Mouse (Mus musculus): ENCODE results near the gene Vat1. TPM values are rescaled to one million over a fixed set of nuclear protein-coding genes. Genes with fewer than 3 reads are reported as not detected.

The Vat1 gene
- polyA plus RNA-seq, 1 experiment = 283 TPM

GRCm38 (mm10) chr11:101485509-101486028, 19.5 kb upstream of the Vat1 start:
- Histone ChIP-seq H3K4me2 (ENCODE audit: low read depth) (no peak overlapping the region), H3K4me3 (no peak overlapping the region), H3K36me3 (ENCODE audit: control insufficient read depth, insufficient read depth) (peaks cover 3% of the 10 kb centered on the region), H3K27me3 (ENCODE audit: control insufficient read depth, insufficient read depth, insufficient read length) (no peaks in the 10 kb centered on the region), H3K79me2 (ENCODE audit: control insufficient read depth, insufficient read depth) (no peaks in the 10 kb centered on the region), H3ac (ENCODE audit: control insufficient read depth, insufficient read length) (no peak overlapping the region)
- TF ChIP-seq MYOD1 (IDR thresholded peaks at IDR 0.05; ENCODE audit: control insufficient read depth in 1 of 3, insufficient read length in 2 of 3, low read depth in 2 of 3) (peak in 2 of 3 experiments; percentile 59 to 81), TCF3 (IDR thresholded peaks at IDR 0.05; ENCODE audit: insufficient read length, low read depth) (peak; percentile 64), CEBPB (IDR thresholded peaks at IDR 0.05; ENCODE audit: insufficient read depth, poor library complexity, severe bottlenecking) (no peak), MYOG (IDR thresholded peaks at IDR 0.05; ENCODE audit: control insufficient read depth in 1 of 3, insufficient read depth in 1 of 3, insufficient read length in 2 of 3, low read depth in 2 of 3) (peak in 2 of 3 experiments; percentile 69 to 79)

GRCm38 (mm10) chr11:101484814-101485213, 18.8 kb upstream of the Vat1 start:
- H3K36me3 ChIP-seq (ENCODE audit: control insufficient read depth, insufficient read depth) = peaks cover under 1% of the 10 kb centered on the region
- TF ChIP-seq MYOD1 (IDR thresholded peaks at IDR 0.05; ENCODE audit: control insufficient read depth in 1 of 3, insufficient read length in 2 of 3, low read depth in 2 of 3) = no peak
- TF ChIP-seq TCF3 (IDR thresholded peaks at IDR 0.05; ENCODE audit: insufficient read length, low read depth) = no peak
- no peak for TF ChIP-seq SRF (IDR thresholded peaks at IDR 0.05; ENCODE audit: control insufficient read depth, insufficient read length, low read depth)
- TF ChIP-seq POLR2AphosphoS2 (IDR thresholded peaks at IDR 0.05; ENCODE audit: insufficient read length, low read depth) = no peak
- no peak for TF ChIP-seq POLR2A (IDR thresholded peaks at IDR 0.05; ENCODE audit: insufficient read length, low read depth)
- TF ChIP-seq CEBPB (IDR thresholded peaks at IDR 0.05; ENCODE audit: insufficient read depth, poor library complexity, severe bottlenecking) = no peak
- TF ChIP-seq E2F4 (IDR thresholded peaks at IDR 0.05; ENCODE audit: insufficient read depth) = no peak
- TF ChIP-seq TCF12 (IDR thresholded peaks at IDR 0.05; ENCODE audit: insufficient read depth, poor library complexity, severe bottlenecking) = no peak
- TF ChIP-seq MYOG (IDR thresholded peaks at IDR 0.05; ENCODE audit: control insufficient read depth in 1 of 3, insufficient read depth in 1 of 3, insufficient read length in 2 of 3, low read depth in 2 of 3) = no peak
- no peak overlapping the region for H3ac ChIP-seq (ENCODE audit: control insufficient read depth, insufficient read length)
- H3K4me2 ChIP-seq (ENCODE audit: low read depth) = no peak overlapping the region
- no peak overlapping the region for H3K4me3 ChIP-seq
- no peaks in the 10 kb centered on the region for H3K79me2 ChIP-seq (ENCODE audit: control insufficient read depth, insufficient read depth)
- H3K27me3 ChIP-seq (ENCODE audit: control insufficient read depth, insufficient read depth, insufficient read length) = no peaks in the 10 kb centered on the region

GRCm38 (mm10) chr11:101484245-101484644, 18.2 kb upstream of the Vat1 start:
- H3ac ChIP-seq (ENCODE audit: control insufficient read depth, insufficient read length) = no peak overlapping the region

GRCm38 (mm10) chr11:101483804-101484203, 17.8 kb upstream of the Vat1 start:
- Histone ChIP-seq H3K36me3 (ENCODE audit: control insufficient read depth, insufficient read depth) (no peaks in the 10 kb centered on the region), H3K79me2 (ENCODE audit: control insufficient read depth, insufficient read depth) (no peaks in the 10 kb centered on the region), H3K27me3 (ENCODE audit: control insufficient read depth, insufficient read depth, insufficient read length) (no peaks in the 10 kb centered on the region), H3K4me2 (ENCODE audit: low read depth) (no peak overlapping the region), H3ac (ENCODE audit: control insufficient read depth, insufficient read length) (no peak overlapping the region), H3K4me3 (no peak overlapping the region)
- TF ChIP-seq TCF3 (IDR thresholded peaks at IDR 0.05; ENCODE audit: insufficient read length, low read depth) = no peak
- TF ChIP-seq POLR2A (IDR thresholded peaks at IDR 0.05; ENCODE audit: insufficient read length, low read depth) = no peak
- TF ChIP-seq USF1 (IDR thresholded peaks at IDR 0.05; ENCODE audit: low read depth) = no peak
- no peak for TF ChIP-seq MYOD1 (IDR thresholded peaks at IDR 0.05; ENCODE audit: control insufficient read depth in 1 of 3, insufficient read length in 2 of 3, low read depth in 2 of 3)
- no peak for TF ChIP-seq TCF12 (IDR thresholded peaks at IDR 0.05; ENCODE audit: insufficient read depth, poor library complexity, severe bottlenecking)
- no peak for TF ChIP-seq CEBPB (IDR thresholded peaks at IDR 0.05; ENCODE audit: insufficient read depth, poor library complexity, severe bottlenecking)
- TF ChIP-seq MYOG (IDR thresholded peaks at IDR 0.05; ENCODE audit: control insufficient read depth in 1 of 3, insufficient read depth in 1 of 3, insufficient read length in 2 of 3, low read depth in 2 of 3) = no peak
- no peak for TF ChIP-seq REST (IDR thresholded peaks at IDR 0.05; ENCODE audit: insufficient read depth, insufficient read length)
- no peak for TF ChIP-seq SRF (IDR thresholded peaks at IDR 0.05; ENCODE audit: control insufficient read depth, insufficient read length, low read depth)
- no peak for TF ChIP-seq MAX (IDR thresholded peaks at IDR 0.05; ENCODE audit: low read depth)
- TF ChIP-seq E2F4 (IDR thresholded peaks at IDR 0.05; ENCODE audit: insufficient read depth) = no peak
- TF ChIP-seq POLR2AphosphoS2 (IDR thresholded peaks at IDR 0.05; ENCODE audit: insufficient read length, low read depth) = no peak

More at GRCm38 (mm10) chr11:101484245-101484644, 18.2 kb upstream of the Vat1 start:
- Histone ChIP-seq H3K4me2 (ENCODE audit: low read depth) (no peak overlapping the region), H3K36me3 (ENCODE audit: control insufficient read depth, insufficient read depth) (no peaks in the 10 kb centered on the region), H3K79me2 (ENCODE audit: control insufficient read depth, insufficient read depth) (no peaks in the 10 kb centered on the region), H3K27me3 (ENCODE audit: control insufficient read depth, insufficient read depth, insufficient read length) (no peaks in the 10 kb centered on the region), H3K4me3 (no peak overlapping the region)
- TF ChIP-seq REST (IDR thresholded peaks at IDR 0.05; ENCODE audit: insufficient read depth, insufficient read length) (no peak), POLR2AphosphoS2 (IDR thresholded peaks at IDR 0.05; ENCODE audit: insufficient read length, low read depth) (no peak), SRF (IDR thresholded peaks at IDR 0.05; ENCODE audit: control insufficient read depth, insufficient read length, low read depth) (no peak), TCF3 (IDR thresholded peaks at IDR 0.05; ENCODE audit: insufficient read length, low read depth) (no peak), TCF12 (IDR thresholded peaks at IDR 0.05; ENCODE audit: insufficient read depth, poor library complexity, severe bottlenecking) (no peak), E2F4 (IDR thresholded peaks at IDR 0.05; ENCODE audit: insufficient read depth) (no peak), MYOD1 (IDR thresholded peaks at IDR 0.05; ENCODE audit: control insufficient read depth in 1 of 3, insufficient read length in 2 of 3, low read depth in 2 of 3) (no peak), USF1 (IDR thresholded peaks at IDR 0.05; ENCODE audit: low read depth) (no peak), POLR2A (IDR thresholded peaks at IDR 0.05; ENCODE audit: insufficient read length, low read depth) (no peak), MYOG (IDR thresholded peaks at IDR 0.05; ENCODE audit: control insufficient read depth in 1 of 3, insufficient read depth in 1 of 3, insufficient read length in 2 of 3, low read depth in 2 of 3) (no peak), MAX (IDR thresholded peaks at IDR 0.05; ENCODE audit: low read depth) (no peak), CEBPB (IDR thresholded peaks at IDR 0.05; ENCODE audit: insufficient read depth, poor library complexity, severe bottlenecking) (no peak)

GRCm38 (mm10) chr11:101480912-101481311, 14.9 kb upstream of the Vat1 start:
- Histone ChIP-seq H3K27me3 (ENCODE audit: control insufficient read depth, insufficient read depth, insufficient read length) (no peaks in the 10 kb centered on the region), H3ac (ENCODE audit: control insufficient read depth, insufficient read length) (no peak overlapping the region), H3K4me3 (no peak overlapping the region), H3K79me2 (ENCODE audit: control insufficient read depth, insufficient read depth) (no peaks in the 10 kb centered on the region), H3K36me3 (ENCODE audit: control insufficient read depth, insufficient read depth) (no peaks in the 10 kb centered on the region), H3K4me2 (ENCODE audit: low read depth) (no peak overlapping the region)
- TF ChIP-seq E2F4 (IDR thresholded peaks at IDR 0.05; ENCODE audit: insufficient read depth) (no peak), REST (IDR thresholded peaks at IDR 0.05; ENCODE audit: insufficient read depth, insufficient read length) (no peak), POLR2AphosphoS2 (IDR thresholded peaks at IDR 0.05; ENCODE audit: insufficient read length, low read depth) (no peak), MYOD1 (IDR thresholded peaks at IDR 0.05; ENCODE audit: control insufficient read depth in 1 of 3, insufficient read length in 2 of 3, low read depth in 2 of 3) (no peak), TCF3 (IDR thresholded peaks at IDR 0.05; ENCODE audit: insufficient read length, low read depth) (no peak), CEBPB (IDR thresholded peaks at IDR 0.05; ENCODE audit: insufficient read depth, poor library complexity, severe bottlenecking) (no peak), SRF (IDR thresholded peaks at IDR 0.05; ENCODE audit: control insufficient read depth, insufficient read length, low read depth) (no peak), TCF12 (IDR thresholded peaks at IDR 0.05; ENCODE audit: insufficient read depth, poor library complexity, severe bottlenecking) (no peak), MYOG (IDR thresholded peaks at IDR 0.05; ENCODE audit: control insufficient read depth in 1 of 3, insufficient read depth in 1 of 3, insufficient read length in 2 of 3, low read depth in 2 of 3) (no peak), POLR2A (IDR thresholded peaks at IDR 0.05; ENCODE audit: insufficient read length, low read depth) (no peak), USF1 (IDR thresholded peaks at IDR 0.05; ENCODE audit: low read depth) (no peak), MAX (IDR thresholded peaks at IDR 0.05; ENCODE audit: low read depth) (no peak)

All from myocyte (in vitro differentiated cells).